Mouse (Mus musculus) kidney, postnatal 36 days (tissue): ENCODE results near the gene Ush1c.

Experiments used
- DNase-seq, 2 experiments: peaks; one replicate each; pipeline ENCODE4 v3.0.0; 2021 to 2022; ENCODE audit warnings: mixed read lengths in 2 of 2

Ush1c gene

DNA sequence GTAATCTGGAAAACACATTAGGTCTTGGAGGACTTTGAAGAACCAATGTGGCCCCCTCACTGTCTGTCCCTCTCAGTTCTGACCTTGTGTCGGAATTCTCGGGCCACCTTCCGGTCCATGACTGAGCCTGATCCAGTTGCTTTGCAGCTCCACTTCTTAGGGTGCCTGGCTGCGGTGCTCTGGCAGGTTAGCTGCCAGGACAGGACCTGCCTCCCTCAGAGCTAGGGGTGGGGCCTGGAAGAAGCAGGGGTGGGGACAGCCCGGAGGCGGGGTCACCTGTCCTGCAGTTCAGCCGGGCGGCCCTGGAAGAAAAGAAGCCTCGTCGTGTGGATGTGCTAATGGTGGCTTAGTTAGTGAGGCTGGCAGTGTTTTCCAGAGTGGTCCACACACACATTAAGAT lies at the start of gene Ush1c:
Gene Ush1c, minus strand, starts transcription at position 158 of the 400 bp plus-strand sequence.
- DNase-seq = peak; percentile 81 to 84

- DNase-seq = no peak
These were observed 48.7 kb upstream of the Ush1c start for GRCm38 (mm10) chr7:46287051-46287450.

GRCm38 (mm10) chr7:46286391-46286790 lies 48.1 kb upstream of the Ush1c start:
- no peak for DNase-seq

DNA sequence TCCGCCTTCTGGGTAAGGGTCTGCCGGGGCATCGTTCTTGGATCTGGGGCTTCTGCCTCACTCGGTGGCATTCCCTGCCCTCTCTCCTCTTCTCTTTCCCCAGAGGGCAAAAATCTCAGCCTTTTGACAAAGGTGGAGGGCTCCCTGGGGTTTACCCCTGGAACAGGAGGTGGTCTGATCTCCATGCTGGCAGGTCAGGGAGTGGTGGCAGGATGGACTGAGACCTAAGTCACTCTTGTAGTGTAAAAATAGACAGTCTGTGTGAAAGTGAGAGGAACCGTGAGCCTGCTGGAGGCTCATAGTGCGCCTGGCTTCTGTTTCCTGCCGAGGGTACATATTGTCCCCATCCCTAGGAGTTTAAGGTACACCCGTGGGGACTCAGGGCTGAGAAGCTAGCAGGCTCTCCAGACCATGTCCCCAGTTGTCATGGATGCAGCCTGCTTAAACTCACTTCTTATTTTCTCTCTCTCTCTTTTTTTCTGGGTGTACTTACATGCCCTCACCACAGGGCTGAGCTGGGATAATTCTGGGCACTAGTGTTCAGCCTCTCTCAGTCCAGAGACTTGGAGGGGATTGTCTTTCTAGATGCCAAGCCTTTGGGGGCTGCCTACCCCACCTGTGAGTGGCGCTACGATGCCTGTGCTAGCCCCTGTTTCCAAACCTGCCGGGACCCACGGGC lies 47.0 kb upstream of the Ush1c start:
- no peak for DNase-seq

DNA sequence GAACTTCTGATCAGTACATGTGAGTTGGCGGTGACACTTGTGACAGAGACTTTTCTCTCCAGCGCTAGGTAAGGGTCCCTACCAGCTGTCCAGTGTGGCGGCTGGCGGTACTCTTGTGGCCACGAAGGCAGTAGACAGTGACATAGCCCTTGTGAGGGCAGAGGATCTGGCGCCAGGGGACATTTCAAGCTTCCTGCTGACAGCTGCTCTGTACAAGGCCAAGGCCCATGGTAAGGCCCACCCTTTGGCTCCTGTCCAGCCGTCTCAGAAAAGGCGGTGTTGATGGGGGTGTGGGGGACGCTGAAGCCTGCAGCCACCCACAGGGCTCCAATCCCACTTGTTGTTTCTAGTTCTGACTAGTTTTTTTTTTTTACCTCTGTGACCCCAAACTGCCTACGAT lies 45.4 kb upstream of the Ush1c start:
- peak; percentile 3 to 8 for DNase-seq

DNA sequence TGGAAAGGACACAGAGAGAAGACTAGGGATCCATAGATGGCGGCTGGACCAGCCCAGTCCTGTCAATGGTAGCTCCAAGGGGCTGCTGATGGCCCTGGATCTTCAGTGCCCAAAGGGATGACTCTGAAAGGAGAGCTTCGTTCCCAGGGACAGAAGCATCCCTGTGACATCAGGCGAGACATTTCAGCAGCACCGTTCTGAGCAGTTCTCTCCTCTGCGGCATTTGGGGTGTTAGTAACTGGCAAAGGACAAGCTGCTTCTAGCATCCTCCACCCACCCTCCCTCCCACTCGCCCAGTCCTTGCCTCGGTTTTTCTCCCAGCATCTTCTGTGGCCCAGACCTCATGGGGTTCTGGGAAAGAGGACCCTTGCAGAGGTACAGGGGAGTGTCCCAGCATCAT lies 44.0 kb upstream of the Ush1c start:
- DNase-seq = no peak

- DNase-seq = no peak
These were observed 42.6 kb upstream of the Ush1c start for GRCm38 (mm10) chr7:46280896-46281295.

- peak; percentile 47 to 77 for DNase-seq
These were observed 41.6 kb upstream of the Ush1c start for GRCm38 (mm10) chr7:46279946-46280345.

DNA sequence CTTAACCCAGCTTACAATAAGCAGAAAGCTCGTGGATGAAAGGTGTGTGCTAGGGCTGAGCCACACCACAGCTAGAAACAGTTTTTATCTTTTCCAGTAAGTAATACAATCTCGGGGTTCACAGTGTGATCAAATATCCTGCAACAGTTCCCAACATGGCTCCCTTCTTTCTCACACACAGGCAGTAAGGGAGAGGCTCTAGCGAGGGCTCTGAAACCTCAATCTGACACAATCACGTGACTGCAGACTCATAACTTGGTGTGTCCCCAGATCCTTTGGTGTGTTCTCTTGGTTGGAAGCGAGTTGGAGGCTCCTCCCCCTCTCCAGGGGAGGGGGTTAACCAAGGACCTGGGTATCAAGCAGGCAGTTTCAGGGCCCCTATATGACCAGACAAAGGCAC lies 37.9 kb upstream of the Ush1c start:
- DNase-seq = no peak

DNA sequence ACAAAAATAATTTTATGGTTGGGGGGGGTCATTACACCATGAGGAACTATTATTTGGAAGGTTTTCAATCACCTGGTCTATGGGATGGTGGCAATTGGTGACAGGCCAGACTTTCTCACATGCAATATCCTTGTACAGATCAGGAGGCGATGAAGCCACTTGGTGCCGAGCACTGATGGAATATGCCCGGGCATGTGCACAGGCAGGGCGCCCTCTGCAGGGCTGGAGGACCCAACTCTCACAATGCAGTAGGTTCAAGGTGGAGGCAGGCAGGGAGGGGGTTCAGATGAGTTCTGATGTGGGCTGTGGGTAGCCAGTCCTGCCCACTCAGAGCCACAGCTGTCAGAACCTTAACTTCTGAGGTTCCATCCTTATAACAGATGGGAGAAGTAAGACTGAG lies 13.5 kb upstream of the Ush1c start:
- peak in 1 of 2 experiments; percentile 45 for DNase-seq

DNA sequence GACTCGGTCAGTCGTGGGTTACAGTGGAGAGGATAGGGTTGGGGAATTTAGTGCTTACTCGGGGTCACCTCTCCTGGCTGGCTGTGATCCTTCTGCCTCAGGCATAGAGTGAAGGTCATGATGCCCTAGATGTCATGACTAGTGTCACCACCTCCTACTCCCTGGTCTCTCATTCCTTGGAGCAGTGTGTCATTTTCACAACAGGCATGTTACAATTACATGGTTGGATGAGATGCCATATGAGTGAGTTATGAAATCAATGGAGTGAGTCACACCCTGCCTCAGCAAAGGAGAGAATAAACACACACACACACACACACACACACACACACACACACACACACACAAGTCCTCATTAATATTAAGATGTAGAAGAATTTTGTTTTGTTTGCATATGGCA lies 9.3 kb upstream of the Ush1c start:
- no peak for DNase-seq

GRCm38 (mm10) chr7:46246876-46247275 lies 8.6 kb upstream of the Ush1c start:
- DNase-seq = no peak

GRCm38 (mm10) chr7:46240696-46241095 lies 2.4 kb upstream of the Ush1c start, which contains the start of gene Otog:
TSS of gene Otog (plus strand) at chr7:46240987.
- DNase-seq = no peak

DNA sequence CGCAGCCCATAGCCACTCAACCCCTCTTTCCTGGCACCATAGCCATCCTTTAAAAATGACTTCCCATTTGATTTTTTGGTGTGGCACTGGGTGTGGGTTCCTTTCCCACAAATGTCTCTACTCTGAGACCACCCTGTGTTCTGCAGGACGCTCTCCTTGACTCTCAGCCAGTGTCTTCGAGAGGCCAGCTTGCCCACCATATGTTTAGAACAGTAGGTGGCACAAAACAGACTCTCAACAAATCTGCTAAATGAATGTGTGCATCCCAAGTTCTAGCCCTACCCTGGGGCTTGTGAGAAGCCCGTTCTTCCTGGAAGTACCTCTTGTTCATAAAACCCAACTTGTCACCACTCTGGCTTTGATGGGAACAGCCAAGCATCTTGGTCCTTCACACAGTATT lies 1.8 kb upstream of the Ush1c start:
- no peak for DNase-seq

- DNase-seq = peak; percentile 74 to 82
These were observed 1.1 kb downstream of the Ush1c start for GRCm38 (mm10) chr7:46237192-46237591.

DNA sequence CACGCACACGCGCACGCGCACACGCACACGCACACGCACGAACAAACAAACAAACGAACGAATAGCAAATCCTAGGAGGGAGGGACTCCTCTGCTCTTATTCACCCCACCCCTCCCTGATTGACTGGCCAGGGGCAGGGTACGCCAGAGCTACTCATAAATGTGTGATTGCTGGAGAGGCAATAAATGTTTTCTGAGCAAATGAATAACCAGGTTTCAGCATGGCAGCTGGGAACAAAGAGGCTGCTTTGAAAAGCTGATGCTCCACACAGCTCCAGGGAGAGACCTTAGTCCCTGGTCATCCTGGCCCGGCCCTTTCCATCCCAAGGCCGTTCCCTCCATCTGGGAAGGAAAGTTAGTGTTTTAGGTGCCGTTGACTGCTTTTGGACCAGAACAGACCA lies 1.9 kb downstream of the Ush1c start:
- peak; percentile 64 to 72 for DNase-seq

DNA sequence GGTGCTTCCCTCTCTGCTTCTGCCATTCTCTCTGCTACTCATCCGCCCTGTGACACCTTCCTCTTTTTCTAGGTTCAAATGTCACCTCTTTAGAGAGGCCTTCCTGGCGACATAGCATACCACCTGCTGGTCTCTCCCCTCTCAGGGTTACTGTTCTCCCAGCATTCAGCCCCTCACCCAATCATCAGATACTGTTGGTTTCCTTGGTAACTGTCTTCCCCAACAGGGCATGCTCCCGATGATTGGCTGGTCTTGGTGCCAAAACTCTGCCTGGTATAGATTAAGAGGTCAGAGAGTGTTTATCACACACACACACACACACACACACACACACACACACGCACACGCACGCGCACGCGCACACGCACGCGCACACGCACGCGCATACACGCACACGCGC lies 2.4 kb downstream of the Ush1c start:
- DNase-seq = no peak

DNA sequence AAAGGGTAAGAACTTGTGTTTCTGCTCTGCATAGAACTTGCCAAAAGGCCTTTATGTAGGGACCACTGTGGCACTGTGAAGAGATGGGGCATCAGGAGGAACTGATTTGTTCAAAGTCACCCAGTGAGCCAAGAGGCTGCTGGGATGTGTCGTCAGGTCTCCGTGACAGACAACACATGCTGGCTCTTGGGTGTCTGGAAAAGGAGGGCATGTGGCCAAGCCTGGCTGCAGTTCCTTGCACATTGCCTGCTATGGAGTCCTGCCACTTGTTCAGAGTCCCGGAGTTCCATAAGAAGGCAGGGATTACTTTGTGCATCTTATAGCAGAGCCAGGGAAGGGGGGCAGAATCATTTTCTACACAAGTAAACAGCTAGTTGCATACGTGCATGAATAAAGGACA lies 11.4 kb downstream of the Ush1c start:
- DNase-seq = no peak

- DNase-seq = peak; percentile 43 to 83
These were observed 12.1 kb downstream of the Ush1c start for GRCm38 (mm10) chr7:46226253-46226652.

- DNase-seq = no peak
These were observed 17.6 kb downstream of the Ush1c start for GRCm38 (mm10) chr7:46220591-46221129.

GRCm38 (mm10) chr7:46218415-46218814 lies 19.9 kb downstream of the Ush1c start:
- peak; percentile 25 to 57 for DNase-seq

DNA sequence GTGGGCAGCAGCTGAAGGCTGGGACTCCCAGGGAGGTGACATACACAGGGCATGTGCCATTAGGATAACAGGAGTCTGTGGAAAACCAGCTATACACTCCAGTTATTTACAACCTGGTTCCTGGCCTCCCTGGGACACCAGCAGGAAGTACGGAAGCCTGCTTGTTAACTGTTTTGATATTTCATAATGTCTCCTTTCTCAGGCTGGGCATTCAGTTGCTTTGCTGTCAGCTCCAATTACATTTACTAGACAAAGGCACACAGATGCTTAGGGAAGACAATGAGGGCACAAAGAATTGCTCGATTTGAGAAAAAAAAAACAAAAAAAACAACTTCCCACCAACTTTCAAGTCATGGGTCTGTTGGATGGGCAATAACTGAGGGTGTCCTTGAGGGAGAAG lies 21.8 kb downstream of the Ush1c start:
- no peak for DNase-seq

DNA sequence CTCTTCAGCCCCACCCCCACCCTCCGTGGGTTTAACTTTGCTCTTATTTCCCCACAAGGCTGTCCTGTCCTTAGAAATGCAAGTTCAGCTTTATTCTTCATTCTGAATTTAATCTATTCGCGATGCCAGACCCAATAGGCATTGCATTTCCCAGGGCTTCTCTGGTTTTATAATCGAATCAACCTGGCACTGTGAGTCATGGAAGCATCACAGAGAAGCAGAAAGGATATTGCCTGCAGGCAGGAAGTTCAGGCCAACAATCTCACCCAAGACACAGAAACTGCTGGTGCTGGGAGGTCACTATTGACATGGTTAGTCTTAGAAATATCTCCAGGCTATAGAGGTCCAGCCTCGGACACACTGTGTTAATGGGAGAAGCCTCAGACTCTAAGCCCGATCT lies 28.0 kb downstream of the Ush1c start:
- no peak for DNase-seq

GRCm38 (mm10) chr7:46208131-46208530 lies 30.2 kb downstream of the Ush1c start:
- no peak for DNase-seq

GRCm38 (mm10) chr7:46204775-46205174 lies 33.5 kb downstream of the Ush1c start:
- no peak for DNase-seq
